Mouse (Mus musculus) neural tube, embryonic 15.5 days (tissue): ENCODE measurements at regions not wholly inside any gene's neighbourhood (a gene's known extent, or its start where the extent isn't known, plus 50 kb on each side); places are given as distances from the start of the nearest gene placed in this dataset.

Experiments
- ATAC-seq: fragments of 200-750 bp; cut with Nextera tagmentation; 2 replicates; pipeline ENCODE4 v1.8.0; 2017; ENCODE audit warnings: mild to moderate bottlenecking, moderate TSS enrichment, moderate library complexity; ENCODE audit not compliant: low FRiP score
- H3K27ac ChIP-seq: fragments of 300-500 bp; sonication (generic); replicated peaks from 2 replicates; pipeline ENCODE4 v1.5.1; 2015; ENCODE audit warnings: mild to moderate bottlenecking, inconsistent platforms
- H3K27me3 ChIP-seq: fragments of 300-500 bp; sonication (generic); replicated peaks from 2 replicates; pipeline ENCODE4 v1.6.1; 2015; ENCODE audit warnings: inconsistent platforms
- H3K36me3 ChIP-seq: fragments of 300-500 bp; sonication (generic); 2 replicates; pipeline ENCODE4 v1.6.1; 2015; ENCODE audit warnings: inconsistent platforms
- H3K4me1 ChIP-seq: fragments of 300-500 bp; sonication (generic); 2 replicates; pipeline ENCODE4 v1.6.1; 2015; ENCODE audit warnings: inconsistent platforms
- H3K4me2 ChIP-seq: fragments of 300-500 bp; sonication (generic); 2 replicates; pipeline ENCODE4 v1.6.1; 2015; ENCODE audit warnings: inconsistent platforms, mild to moderate bottlenecking, moderate library complexity
- H3K4me3 ChIP-seq: fragments of 300-500 bp; sonication (generic); replicated peaks from 2 replicates; pipeline ENCODE4 v1.5.1; 2015; ENCODE audit warnings: mild to moderate bottlenecking, inconsistent platforms
- H3K9ac ChIP-seq: fragments of 300-500 bp; sonication (generic); replicated peaks from 2 replicates; pipeline ENCODE4 v1.6.1; 2015; ENCODE audit warnings: mild to moderate bottlenecking, inconsistent platforms
- H3K9me3 ChIP-seq: fragments of 300-500 bp; sonication (generic); replicated peaks from 2 replicates; pipeline ENCODE4 v1.6.1; 2016; ENCODE audit warnings: inconsistent platforms
- WGBS: fragments of 180-500 bp; shearing (Covaris S2); methylation state at CpG from one replicate; pipeline ENCODE4 v1.1.7; 2015; ENCODE audit warnings: mixed read lengths; 5-methylcytosine and 5-hydroxymethylcytosine counted together

GRCm38 (mm10) chr1:189990046-189990622 is 68.0 kb upstream of the Smyd2 start:
- Histone ChIP-seq H3K4me2 (peak overlapping the region; percentile 42), H3K36me3 (no peaks in the 10 kb centered on the region), H3K9me3 (no peaks in the 10 kb centered on the region), H3K4me3 (no peak overlapping the region), H3K4me1 (peaks cover 13% of the 10 kb centered on the region), H3K27ac (no peak overlapping the region), H3K27me3 (no peaks in the 10 kb centered on the region), H3K9ac (no peak overlapping the region)
- no peak for ATAC-seq
- WGBS = 6% methylated on average over 11 of the region's 11 CpGs

GRCm38 (mm10) chr1:189989376-189989775 is 67.2 kb upstream of the Smyd2 start:
- Histone ChIP-seq H3K9ac (no peak overlapping the region), H3K4me3 (peak overlapping the region; percentile 17; the same call in 1 of the 2 replicates), H3K27ac (no peak overlapping the region), H3K9me3 (no peaks in the 10 kb centered on the region), H3K4me1 (peaks cover 13% of the 10 kb centered on the region), H3K27me3 (no peaks in the 10 kb centered on the region), H3K4me2 (peak overlapping the region; percentile 55), H3K36me3 (no peaks in the 10 kb centered on the region)
- ATAC-seq = no peak; the same call in 1 of the 2 replicates
- 3% methylated on average over 14 of the region's 14 CpGs for WGBS

GRCm38 (mm10) chr1:189988864-189989263 is 66.7 kb upstream of the Smyd2 start:
- no peak overlapping the region for H3K9ac ChIP-seq
- H3K4me2 ChIP-seq = peak overlapping the region; percentile 55; the same call in 1 of the 2 replicates
- 85% methylated on average over 3 of the region's 3 CpGs for WGBS
- no peak overlapping the region for H3K4me3 ChIP-seq
- no peak overlapping the region for H3K27ac ChIP-seq
- ATAC-seq = no peak
- H3K4me1 ChIP-seq = peaks cover 13% of the 10 kb centered on the region
- no peaks in the 10 kb centered on the region for H3K9me3 ChIP-seq
- no peaks in the 10 kb centered on the region for H3K27me3 ChIP-seq
- no peaks in the 10 kb centered on the region for H3K36me3 ChIP-seq

- Histone ChIP-seq H3K4me3 (no peak overlapping the region), H3K9ac (no peak overlapping the region), H3K27me3 (no peaks in the 10 kb centered on the region), H3K36me3 (no peaks in the 10 kb centered on the region), H3K4me2 (no peak overlapping the region), H3K27ac (no peak overlapping the region), H3K4me1 (peaks cover 10% of the 10 kb centered on the region), H3K9me3 (no peaks in the 10 kb centered on the region)
- ATAC-seq = no peak
- WGBS = 51% methylated on average over 11 of the region's 11 CpGs
Observed at GRCm38 (mm10) chr1:189985516-189986205, 63.5 kb upstream of the Smyd2 start.

- ATAC-seq = no peak
- no peaks in the 10 kb centered on the region for H3K27me3 ChIP-seq
- no peak overlapping the region for H3K9ac ChIP-seq
- WGBS = 24% methylated on average over 10 of the region's 10 CpGs
- 0 out of 2 replicates have a peak, but pooled peaks cover 3% of the 10 kb centered on the region for H3K4me1 ChIP-seq
- no peak overlapping the region for H3K4me2 ChIP-seq
- no peaks in the 10 kb centered on the region for H3K36me3 ChIP-seq
- no peak overlapping the region for H3K4me3 ChIP-seq
- H3K9me3 ChIP-seq = no peaks in the 10 kb centered on the region
- H3K27ac ChIP-seq = no peak overlapping the region
Observed at GRCm38 (mm10) chr1:189978244-189978643, 56.1 kb upstream of the Smyd2 start.

- no peak for ATAC-seq
- no peak overlapping the region for H3K27ac ChIP-seq
- no peak overlapping the region for H3K4me2 ChIP-seq
- no peak overlapping the region for H3K9ac ChIP-seq
- peaks cover 7% of the 10 kb centered on the region; the same call in 1 of the 2 replicates for H3K4me1 ChIP-seq
- H3K27me3 ChIP-seq = no peaks in the 10 kb centered on the region
- 77% methylated on average over 9 of the region's 9 CpGs for WGBS
- H3K9me3 ChIP-seq = no peaks in the 10 kb centered on the region
- H3K36me3 ChIP-seq = no peaks in the 10 kb centered on the region
- no peak overlapping the region for H3K4me3 ChIP-seq
Observed at GRCm38 (mm10) chr1:189975660-189976059, 53.5 kb upstream of the Smyd2 start.

- H3K4me1 ChIP-seq = peaks cover 7% of the 10 kb centered on the region; the same call in 1 of the 2 replicates
- H3K4me3 ChIP-seq = 0 out of 2 replicates have a peak overlapping the region, but pooled peaks have one; percentile 16
- no peaks in the 10 kb centered on the region for H3K36me3 ChIP-seq
- peak overlapping the region; percentile 43 for H3K9ac ChIP-seq
- peak overlapping the region; percentile 54 for H3K4me2 ChIP-seq
- no peaks in the 10 kb centered on the region for H3K9me3 ChIP-seq
- peak; percentile 72 for ATAC-seq
- no peak overlapping the region for H3K27ac ChIP-seq
- no peaks in the 10 kb centered on the region for H3K27me3 ChIP-seq
- 18% methylated on average over 13 of the region's 13 CpGs for WGBS
Observed at GRCm38 (mm10) chr1:189972790-189973406, 50.7 kb upstream of the Smyd2 start.
